Mouse (Mus musculus): ENCODE data around the gene Kif14. TPM values are rescaled to one million over a fixed set of nuclear protein-coding genes. Genes with fewer than 3 reads are reported as not detected.
A peak's percentile ranks its signal among the peaks of the same experiment; 100 is the strongest.

The Kif14 gene
- total and polyA plus RNA-seq, 3 experiments, result 1.9 to 56.7 (median 33.9) TPM

DNA sequence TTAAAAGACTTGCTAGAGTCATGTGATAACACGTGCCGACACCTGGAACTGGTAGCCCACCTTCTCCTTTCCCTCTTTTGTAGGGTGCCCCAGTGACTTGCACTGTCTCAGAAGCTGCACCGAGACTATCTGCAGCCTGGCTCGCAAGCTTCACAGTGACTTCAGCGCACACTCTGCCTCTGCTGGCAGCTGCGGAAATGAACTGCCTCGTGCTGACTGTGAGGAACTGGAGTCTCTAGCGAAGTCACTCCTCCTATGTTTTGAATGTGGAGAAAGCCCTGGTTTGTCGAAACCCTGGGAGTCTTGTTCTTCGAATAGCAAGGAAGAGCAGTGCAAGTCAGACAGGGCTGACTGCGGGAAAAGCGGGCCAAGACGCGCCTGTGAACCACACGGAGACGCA is 61.0 kb downstream of the Kif14 start:
- Histone ChIP-seq H3K4me1 (ENCODE audit: insufficient read depth, low read depth, low read length) (no peaks in the 10 kb centered on the region), H3K27me3 (ENCODE audit: insufficient read depth, low read length) (no peaks in the 10 kb centered on the region), H3K36me3 (replicated peaks) (peaks cover 84% of the 10 kb centered on the region), H3K4me3 (ENCODE audit: low read depth, low read length) (no peak overlapping the region), H3K9me3 (replicated peaks) (no peaks in the 10 kb centered on the region)
- no peak for ATAC-seq (ENCODE audit: extremely low read depth, insufficient number of reproducible peaks, low FRiP score, poor library complexity, severe bottlenecking)
- no peak for DNase-seq (ENCODE audit: low spot score)
- TF ChIP-seq CTCF (IDR thresholded peaks at IDR 0.05; ENCODE audit: low read depth, low read length), result no peak
- no peak for TF ChIP-seq TAL1 (conservative IDR thresholded peaks at IDR 0.05; ENCODE audit: low read depth, low read length)
- TF ChIP-seq GATA1 (IDR thresholded peaks at IDR 0.05; ENCODE audit: borderline replicate concordance, low read length), result no peak
- no peak for TF ChIP-seq GATA2 (IDR thresholded peaks at IDR 0.05; ENCODE audit: borderline replicate concordance, low read depth, low read length)
- no peak for TF ChIP-seq POLR2AphosphoS5 (IDR thresholded peaks at IDR 0.05; ENCODE audit: insufficient replicate concordance, low read depth, low read length)

DNA sequence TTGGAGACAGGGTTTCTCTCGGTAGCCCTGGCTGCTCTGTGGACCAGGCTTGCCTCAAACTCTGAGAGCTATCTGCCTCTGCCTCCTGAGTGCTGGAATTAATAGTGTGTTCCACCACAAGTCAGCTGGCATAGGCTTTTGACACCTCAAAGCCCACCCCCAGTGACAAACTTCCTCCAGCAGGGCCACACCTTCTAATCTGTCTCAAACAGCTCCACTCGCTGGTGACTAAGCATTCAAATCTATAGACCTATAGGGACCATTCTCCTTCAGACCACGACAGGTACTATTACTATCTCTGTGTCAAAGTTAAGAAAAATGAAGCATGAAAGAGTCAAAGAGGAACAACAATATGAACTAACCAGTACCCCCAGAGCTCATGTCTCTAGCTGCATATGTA is 66.4 kb downstream of the Kif14 start:
- no peak for DNase-seq (ENCODE audit: low spot score)
- peak; percentile 56 for ATAC-seq (ENCODE audit: extremely low read depth, insufficient number of reproducible peaks, low FRiP score, poor library complexity, severe bottlenecking)
- Histone ChIP-seq H3K27me3 (ENCODE audit: insufficient read depth, low read length) (no peaks in the 10 kb centered on the region), H3K36me3 (replicated peaks) (peaks cover 46% of the 10 kb centered on the region), H3K4me3 (ENCODE audit: low read depth, low read length) (no peak overlapping the region), H3K9me3 (replicated peaks) (no peaks in the 10 kb centered on the region), H3K4me1 (ENCODE audit: insufficient read depth, low read depth, low read length) (peaks cover 6% of the 10 kb centered on the region)
- TF ChIP-seq TAL1 (conservative IDR thresholded peaks at IDR 0.05; ENCODE audit: low read depth, low read length), result no peak
- TF ChIP-seq GATA2 (IDR thresholded peaks at IDR 0.05; ENCODE audit: borderline replicate concordance, low read depth, low read length), result no peak
- TF ChIP-seq GATA1 (IDR thresholded peaks at IDR 0.05; ENCODE audit: borderline replicate concordance, low read length), result no peak
- no peak for TF ChIP-seq CTCF (IDR thresholded peaks at IDR 0.05; ENCODE audit: low read depth, low read length)
- no peak for TF ChIP-seq POLR2AphosphoS5 (IDR thresholded peaks at IDR 0.05; ENCODE audit: insufficient replicate concordance, low read depth, low read length)

GRCm38 (mm10) chr1:136536947-136537346 is 70.8 kb downstream of the Kif14 start:
- H3K4me1 ChIP-seq (ENCODE audit: insufficient read depth, low read depth, low read length), result peaks cover 6% of the 10 kb centered on the region
- no peak overlapping the region for H3K4me3 ChIP-seq (ENCODE audit: low read depth, low read length)
- TF ChIP-seq POLR2AphosphoS5 (IDR thresholded peaks at IDR 0.05; ENCODE audit: insufficient replicate concordance, low read depth, low read length) (no peak), TAL1 (conservative IDR thresholded peaks at IDR 0.05; ENCODE audit: low read depth, low read length) (no peak), CTCF (IDR thresholded peaks at IDR 0.05; ENCODE audit: low read depth, low read length) (0 out of 2 replicates have a peak, but pooled peaks have one; percentile 7), GATA2 (IDR thresholded peaks at IDR 0.05; ENCODE audit: borderline replicate concordance, low read depth, low read length) (no peak), GATA1 (IDR thresholded peaks at IDR 0.05; ENCODE audit: borderline replicate concordance, low read length) (no peak)
- no peaks in the 10 kb centered on the region; the same call in 1 of the 2 replicates for H3K27me3 ChIP-seq (ENCODE audit: insufficient read depth, low read length)
- peaks cover 13% of the 10 kb centered on the region for H3K36me3 ChIP-seq (replicated peaks)
- H3K9me3 ChIP-seq (replicated peaks), result no peaks in the 10 kb centered on the region
- ATAC-seq (ENCODE audit: extremely low read depth, insufficient number of reproducible peaks, low FRiP score, poor library complexity, severe bottlenecking) (no peak), DNase-seq (ENCODE audit: low spot score) (no peak)

DNA sequence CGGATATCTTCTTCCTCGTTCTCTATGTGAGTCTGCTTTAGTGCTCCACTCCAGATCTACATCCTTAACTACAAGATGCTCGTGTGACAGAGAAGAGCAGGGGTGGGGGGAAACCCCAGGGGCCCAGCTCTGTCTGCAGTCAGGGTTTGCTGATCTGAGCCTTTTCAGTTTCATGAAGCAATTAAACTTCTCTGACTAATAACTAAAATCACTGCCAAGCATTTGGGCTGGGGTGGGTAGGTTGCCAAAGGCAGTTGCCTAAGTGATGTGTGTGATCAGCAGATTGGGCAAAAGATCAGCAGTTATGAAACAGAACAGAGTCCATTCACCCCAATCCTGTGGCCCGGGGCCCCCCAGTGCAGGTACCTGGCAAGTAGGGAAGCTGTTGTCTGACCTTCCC is 72.1 kb downstream of the Kif14 start:
- no peak for DNase-seq (ENCODE audit: low spot score)
- Histone ChIP-seq H3K27me3 (ENCODE audit: insufficient read depth, low read length) (no peaks in the 10 kb centered on the region; the same call in 1 of the 2 replicates), H3K4me1 (ENCODE audit: insufficient read depth, low read depth, low read length) (0 out of 2 replicates have a peak, but pooled peaks cover 2% of the 10 kb centered on the region), H3K4me3 (ENCODE audit: low read depth, low read length) (no peak overlapping the region), H3K36me3 (replicated peaks) (peaks cover 8% of the 10 kb centered on the region), H3K9me3 (replicated peaks) (no peaks in the 10 kb centered on the region)
- no peak for ATAC-seq (ENCODE audit: extremely low read depth, insufficient number of reproducible peaks, low FRiP score, poor library complexity, severe bottlenecking)
- no peak for TF ChIP-seq TAL1 (conservative IDR thresholded peaks at IDR 0.05; ENCODE audit: low read depth, low read length)

- no peaks in the 10 kb centered on the region; the same call in 1 of the 2 replicates for H3K27me3 ChIP-seq (ENCODE audit: insufficient read depth, low read length)
- DNase-seq (ENCODE audit: low spot score), result no peak
- no peak overlapping the region for H3K4me3 ChIP-seq (ENCODE audit: low read depth, low read length)
- peaks cover 2% of the 10 kb centered on the region for H3K36me3 ChIP-seq (replicated peaks)
- 0 out of 2 replicates have a peak, but pooled peaks cover 2% of the 10 kb centered on the region for H3K4me1 ChIP-seq (ENCODE audit: insufficient read depth, low read depth, low read length)
- no peaks in the 10 kb centered on the region for H3K9me3 ChIP-seq (replicated peaks)
- ATAC-seq (ENCODE audit: extremely low read depth, insufficient number of reproducible peaks, low FRiP score, poor library complexity, severe bottlenecking), result no peak
- TF ChIP-seq POLR2AphosphoS5 (IDR thresholded peaks at IDR 0.05; ENCODE audit: insufficient replicate concordance, low read depth, low read length), result no peak
- TF ChIP-seq GATA2 (IDR thresholded peaks at IDR 0.05; ENCODE audit: borderline replicate concordance, low read depth, low read length), result no peak
- no peak for TF ChIP-seq TAL1 (conservative IDR thresholded peaks at IDR 0.05; ENCODE audit: low read depth, low read length)
- no peak for TF ChIP-seq CTCF (IDR thresholded peaks at IDR 0.05; ENCODE audit: low read depth, low read length)
- no peak for TF ChIP-seq GATA1 (IDR thresholded peaks at IDR 0.05; ENCODE audit: borderline replicate concordance, low read length)
Observed at GRCm38 (mm10) chr1:136540407-136540895, 74.3 kb downstream of the Kif14 start.

DNA sequence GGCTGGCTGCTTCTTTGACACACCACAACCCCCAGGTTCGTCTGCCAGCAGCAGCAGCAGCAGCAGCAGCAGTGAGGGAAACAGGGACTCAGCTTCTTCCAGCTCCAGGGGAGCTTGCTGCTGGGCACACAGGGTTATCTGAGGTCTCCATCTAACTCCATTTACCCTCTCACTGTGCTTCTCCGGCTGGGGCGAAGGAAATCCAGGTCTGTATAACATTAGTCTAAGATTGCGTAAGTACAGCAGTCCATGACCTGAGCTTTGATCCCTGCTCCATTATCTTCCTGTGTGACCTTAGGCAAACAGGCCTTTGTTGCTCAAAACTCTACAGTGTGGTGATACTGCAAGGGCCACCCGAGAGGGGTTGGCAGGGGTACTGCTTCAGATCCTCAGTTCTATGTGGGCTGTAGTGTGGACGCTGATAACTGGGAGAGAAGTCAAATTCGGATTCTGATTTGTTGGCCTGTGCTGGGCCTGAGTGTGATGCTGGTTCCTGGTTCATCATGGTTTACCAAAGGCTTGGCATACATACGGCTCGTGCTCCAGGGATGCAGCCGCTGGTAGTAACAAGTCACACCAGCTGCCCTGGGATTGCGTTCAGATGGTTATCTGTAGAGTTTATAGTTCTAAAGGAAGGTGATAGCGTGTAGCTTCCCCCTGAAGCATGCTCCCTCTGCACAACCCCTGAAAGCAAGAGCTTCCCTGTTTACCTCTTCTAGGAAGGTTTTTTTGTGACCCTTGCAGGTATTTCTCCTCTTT is 75.7 kb downstream of the Kif14 start:
- TF ChIP-seq CTCF (IDR thresholded peaks at IDR 0.05; ENCODE audit: low read depth, low read length), result no peak
- no peak for TF ChIP-seq POLR2AphosphoS5 (IDR thresholded peaks at IDR 0.05; ENCODE audit: insufficient replicate concordance, low read depth, low read length)
- TF ChIP-seq TAL1 (conservative IDR thresholded peaks at IDR 0.05; ENCODE audit: low read depth, low read length), result no peak
- TF ChIP-seq GATA2 (IDR thresholded peaks at IDR 0.05; ENCODE audit: borderline replicate concordance, low read depth, low read length), result no peak
- TF ChIP-seq GATA1 (IDR thresholded peaks at IDR 0.05; ENCODE audit: borderline replicate concordance, low read length), result no peak

More for the DNA sequence above, 75.7 kb downstream of the Kif14 start:
- no peak for ATAC-seq (ENCODE audit: extremely low read depth, insufficient number of reproducible peaks, low FRiP score, poor library complexity, severe bottlenecking)
- no peaks in the 10 kb centered on the region; the same call in 1 of the 2 replicates for H3K27me3 ChIP-seq (ENCODE audit: insufficient read depth, low read length)
- H3K36me3 ChIP-seq (replicated peaks), result peaks cover 2% of the 10 kb centered on the region
- no peak for DNase-seq (ENCODE audit: low spot score)
- no peak overlapping the region for H3K4me3 ChIP-seq (ENCODE audit: low read depth, low read length)
- no peaks in the 10 kb centered on the region for H3K9me3 ChIP-seq (replicated peaks)
- H3K4me1 ChIP-seq (ENCODE audit: insufficient read depth, low read depth, low read length), result 0 out of 2 replicates have a peak, but pooled peaks cover 2% of the 10 kb centered on the region

Measured in G1E (cell line).